Mouse (Mus musculus): ENCODE measurements around the gene Prickle4. TPM values are rescaled to one million over a fixed set of nuclear protein-coding genes. Genes with fewer than 3 reads are reported as not detected.
"Not testable (repeated sequence)": the region's sequence is repeated elsewhere in the genome, so short reads cannot be mapped to it uniquely, and the experiment has no call there.

Gene Prickle4
- polyA plus RNA-seq, 1 experiment from 2014 or later, result 0.44 TPM

- H3K27ac ChIP-seq, result no peak overlapping the region
- no peak overlapping the region for H3K4me3 ChIP-seq
- no peak overlapping the region for H3K4me2 ChIP-seq
- no peak for ATAC-seq (replicated peaks; ENCODE audit: insufficient number of reproducible peaks, insufficient read depth, low FRiP score, low read depth)
- H3K9me3 ChIP-seq (replicated peaks), result no peaks in the 10 kb centered on the region
- no peaks in the 10 kb centered on the region for H3K27me3 ChIP-seq
- H3K36me3 ChIP-seq, result no peaks in the 10 kb centered on the region
- no peak overlapping the region for H3K9ac ChIP-seq
- 70% methylated on average over 3 of the region's 3 CpGs for WGBS
- H3K4me1 ChIP-seq (replicated peaks), result no peaks in the 10 kb centered on the region
Observed at GRCm38 (mm10) chr17:47658741-47659243, 35.7 kb downstream of the Prickle4 start.

GRCm38 (mm10) chr17:47657901-47658300, 36.6 kb downstream of the Prickle4 start:
- Histone ChIP-seq H3K36me3 (no peaks in the 10 kb centered on the region), H3K9me3 (replicated peaks) (no peaks in the 10 kb centered on the region), H3K27ac (no peak overlapping the region), H3K4me3 (no peak overlapping the region), H3K4me2 (no peak overlapping the region), H3K4me1 (replicated peaks) (no peaks in the 10 kb centered on the region), H3K27me3 (no peaks in the 10 kb centered on the region), H3K9ac (no peak overlapping the region)
- no peak for ATAC-seq (replicated peaks; ENCODE audit: insufficient number of reproducible peaks, insufficient read depth, low FRiP score, low read depth)
- 83% methylated on average over 4 of the region's 4 CpGs for WGBS

GRCm38 (mm10) chr17:47655697-47656096, 38.8 kb downstream of the Prickle4 start:
- Histone ChIP-seq H3K27me3 (no peaks in the 10 kb centered on the region), H3K4me2 (no peak overlapping the region), H3K36me3 (no peaks in the 10 kb centered on the region), H3K9me3 (replicated peaks) (no peaks in the 10 kb centered on the region), H3K4me1 (replicated peaks) (no peaks in the 10 kb centered on the region), H3K27ac (no peak overlapping the region), H3K4me3 (no peak overlapping the region), H3K9ac (no peak overlapping the region)
- 79% methylated on average over 5 of the region's 5 CpGs for WGBS
- no peak for ATAC-seq (replicated peaks; ENCODE audit: insufficient number of reproducible peaks, insufficient read depth, low FRiP score, low read depth)

GRCm38 (mm10) chr17:47654346-47654745, 40.2 kb downstream of the Prickle4 start:
- H3K27ac ChIP-seq; H3K9me3 ChIP-seq (replicated peaks); ATAC-seq (replicated peaks; ENCODE audit: insufficient number of reproducible peaks, insufficient read depth, low FRiP score, low read depth); H3K9ac ChIP-seq; H3K27me3 ChIP-seq; H3K4me2 ChIP-seq; H3K4me1 ChIP-seq (replicated peaks); H3K36me3 ChIP-seq; H3K4me3 ChIP-seq: not testable (repeated sequence)
- 91% methylated on average over 8 of the region's 8 CpGs for WGBS

- H3K4me2 ChIP-seq, result no peak overlapping the region
- no peaks in the 10 kb centered on the region for H3K27me3 ChIP-seq
- H3K27ac ChIP-seq, result no peak overlapping the region
- ATAC-seq (replicated peaks; ENCODE audit: insufficient number of reproducible peaks, insufficient read depth, low FRiP score, low read depth), result no peak
- no peak overlapping the region for H3K4me3 ChIP-seq
- WGBS, result 89% methylated on average over 2 of the region's 2 CpGs
- H3K4me1 ChIP-seq (replicated peaks), result no peaks in the 10 kb centered on the region
- no peaks in the 10 kb centered on the region for H3K9me3 ChIP-seq (replicated peaks)
- no peaks in the 10 kb centered on the region for H3K36me3 ChIP-seq
- H3K9ac ChIP-seq, result no peak overlapping the region
Observed at GRCm38 (mm10) chr17:47651953-47652352, 42.6 kb downstream of the Prickle4 start.

GRCm38 (mm10) chr17:47648966-47649365, 45.6 kb downstream of the Prickle4 start:
- Histone ChIP-seq H3K27ac (no peak overlapping the region), H3K36me3 (no peaks in the 10 kb centered on the region), H3K9ac (no peak overlapping the region)

GRCm38 (mm10) chr17:47646683-47647082, 47.9 kb downstream of the Prickle4 start:
- no peaks in the 10 kb centered on the region for H3K9me3 ChIP-seq (replicated peaks)
- no peak overlapping the region for H3K4me2 ChIP-seq
- no peak overlapping the region for H3K9ac ChIP-seq
- no peaks in the 10 kb centered on the region for H3K4me1 ChIP-seq (replicated peaks)
- no peak overlapping the region for H3K4me3 ChIP-seq
- H3K27ac ChIP-seq, result no peak overlapping the region
- 82% methylated on average over 1 of the region's 1 CpGs for WGBS
- H3K36me3 ChIP-seq, result no peaks in the 10 kb centered on the region
- H3K27me3 ChIP-seq, result no peaks in the 10 kb centered on the region
- no peak for ATAC-seq (replicated peaks; ENCODE audit: insufficient number of reproducible peaks, insufficient read depth, low FRiP score, low read depth)

More at GRCm38 (mm10) chr17:47648966-47649365, 45.6 kb downstream of the Prickle4 start:
- no peaks in the 10 kb centered on the region for H3K9me3 ChIP-seq (replicated peaks)
- H3K4me3 ChIP-seq, result no peak overlapping the region
- WGBS, result 68% methylated on average over 4 of the region's 4 CpGs
- H3K4me2 ChIP-seq, result no peak overlapping the region
- no peaks in the 10 kb centered on the region for H3K4me1 ChIP-seq (replicated peaks)
- H3K27me3 ChIP-seq, result no peaks in the 10 kb centered on the region
- no peak for ATAC-seq (replicated peaks; ENCODE audit: insufficient number of reproducible peaks, insufficient read depth, low FRiP score, low read depth)

- Histone ChIP-seq H3K9ac (no peak overlapping the region), H3K9me3 (replicated peaks) (no peaks in the 10 kb centered on the region), H3K4me1 (replicated peaks) (no peaks in the 10 kb centered on the region), H3K27me3 (no peaks in the 10 kb centered on the region), H3K36me3 (no peaks in the 10 kb centered on the region), H3K27ac (no peak overlapping the region), H3K4me3 (no peak overlapping the region), H3K4me2 (no peak overlapping the region)
- ATAC-seq (replicated peaks; ENCODE audit: insufficient number of reproducible peaks, insufficient read depth, low FRiP score, low read depth), result no peak
- WGBS, result 80% methylated on average over 2 of the region's 2 CpGs
Observed at GRCm38 (mm10) chr17:47642992-47643391, 51.5 kb downstream of the Prickle4 start.

Other genes with a start within 250 kb of the Prickle4 start
- 17.0 and 20.5 TPM in 2 replicates for gene Taf8, start 192.4 kb downstream of the Prickle4 start, polyA plus RNA-seq (2015; fragmentation: Nextera tagmentation; extraction: Ambion mirVana)
- gene Ccnd3, start 189.7 kb downstream of the Prickle4 start, polyA plus RNA-seq (2015; fragmentation: Nextera tagmentation; extraction: Ambion mirVana), result 369 and 456 TPM in 2 replicates
- gene Bysl, start 83.2 kb downstream of the Prickle4 start, polyA plus RNA-seq (2015; fragmentation: Nextera tagmentation; extraction: Ambion mirVana), result 18.2 and 22.6 TPM in 2 replicates
- 25.4 and 31.2 TPM in 2 replicates for gene Med20, start 83.2 kb downstream of the Prickle4 start, polyA plus RNA-seq (2015; fragmentation: Nextera tagmentation; extraction: Ambion mirVana)
- gene Gm20517, start 83.1 kb downstream of the Prickle4 start, polyA plus RNA-seq (2015; fragmentation: Nextera tagmentation; extraction: Ambion mirVana), result 0.60 and 1.6 TPM in 2 replicates
- gene Usp49, start 64.0 kb downstream of the Prickle4 start, polyA plus RNA-seq (2015; fragmentation: Nextera tagmentation; extraction: Ambion mirVana), result 2.5 and 3.2 TPM in 2 replicates
- 260 and 304 TPM in 2 replicates for gene Tomm6, start 6.3 kb downstream of the Prickle4 start, polyA plus RNA-seq (2015; fragmentation: Nextera tagmentation; extraction: Ambion mirVana)
- gene Frs3, start 5.7 kb downstream of the Prickle4 start, polyA plus RNA-seq (2015; fragmentation: Nextera tagmentation; extraction: Ambion mirVana), result 3.8 and 4.1 TPM in 2 replicates
- 0.19 and 0.49 TPM in 2 replicates for gene Gm21981, start 281 bp downstream of the Prickle4 start, polyA plus RNA-seq (2015; fragmentation: Nextera tagmentation; extraction: Ambion mirVana)
- 0.40 and 0.81 TPM in 2 replicates for gene Pgc, start 32.1 kb upstream of the Prickle4 start, polyA plus RNA-seq (2015; fragmentation: Nextera tagmentation; extraction: Ambion mirVana)
- 24.9 and 25.2 TPM in 2 replicates for gene Tfeb, start 42.3 kb upstream of the Prickle4 start, polyA plus RNA-seq (2015; fragmentation: Nextera tagmentation; extraction: Ambion mirVana)
- gene Mdfi, start 140.0 kb upstream of the Prickle4 start, polyA plus RNA-seq (2015; fragmentation: Nextera tagmentation; extraction: Ambion mirVana), result 7.9 and 12.1 TPM in 2 replicates
- gene Foxp4, start 229.9 kb upstream of the Prickle4 start, polyA plus RNA-seq (2015; fragmentation: Nextera tagmentation; extraction: Ambion mirVana), result 6.4 and 11.1 TPM in 2 replicates

All from heart, embryonic 15.5 days (tissue).